Mouse (Mus musculus) forebrain, embryonic 11.5 days (tissue): Measurements from ENCODE around the gene Ddit4. TPM values are rescaled to one million over a fixed set of nuclear protein-coding genes. Genes with fewer than 3 reads are reported as not detected.

Experiments used
- ATAC-seq: fragments of 200-750 bp; cut with Nextera tagmentation; replicated peaks from 2 replicates; pipeline ENCODE4 v1.8.0; 2017; ENCODE audit warnings: moderate TSS enrichment; ENCODE audit not compliant: low FRiP score
- DNase-seq: peaks from one replicate; pipeline ENCODE4 v3.0.0-alpha.2; 2017; ENCODE audit warnings: low spot score
- H3K27ac ChIP-seq: fragments of 300-500 bp; sonication (generic); 2 replicates; pipeline ENCODE4 v1.5.1; 2014; ENCODE audit warnings: low read depth, low read length
- H3K27me3 ChIP-seq: fragments of 300-500 bp; sonication (generic); 2 replicates; pipeline ENCODE4 v1.6.1; 2014; ENCODE audit warnings: mild to moderate bottlenecking, low read length, mixed read lengths; ENCODE audit not compliant: control insufficient read depth, insufficient read depth
- H3K36me3 ChIP-seq: fragments of 300-500 bp; sonication (generic); 2 replicates; pipeline ENCODE4 v1.6.1; 2014; ENCODE audit warnings: mild to moderate bottlenecking, low read length, moderate library complexity, mixed read lengths; ENCODE audit not compliant: control insufficient read depth, insufficient read depth
- H3K4me1 ChIP-seq: fragments of 300-500 bp; sonication (generic); replicated peaks from 2 replicates; pipeline ENCODE4 v1.6.1; 2014; ENCODE audit warnings: low read length, mixed read lengths; ENCODE audit not compliant: control insufficient read depth, insufficient read depth
- H3K4me2 ChIP-seq: fragments of 300-500 bp; sonication (generic); 2 replicates; pipeline ENCODE4 v1.6.1; 2014; ENCODE audit warnings: low read depth, mild to moderate bottlenecking, low read length, moderate library complexity, mixed read lengths; ENCODE audit not compliant: severe bottlenecking
- H3K4me3 ChIP-seq: fragments of 300-500 bp; sonication (generic); 2 replicates; pipeline ENCODE4 v1.5.1; 2014; ENCODE audit warnings: low read depth, low read length
- H3K9ac ChIP-seq: fragments of 300-500 bp; sonication (generic); 2 replicates; pipeline ENCODE4 v1.6.1; 2014; ENCODE audit warnings: low read length
- H3K9me3 ChIP-seq: fragments of 300-500 bp; sonication (generic); 2 replicates; pipeline ENCODE4 v1.6.1; 2016; ENCODE audit warnings: low read length, mixed read lengths; ENCODE audit not compliant: control insufficient read depth
- WGBS: fragments of 180-500 bp; shearing (Covaris S2); extraction: QIAGEN DNeasy Blood & Tissue Kit; methylation state at CpG from one replicate; pipeline ENCODE4 v1.1.7; 2014; 5-methylcytosine and 5-hydroxymethylcytosine counted together
- polyA plus RNA-seq: library from polyadenylated mRNA; unstranded; fragments of >200 nt; fragmentation: Nextera tagmentation; extraction: Ambion mirVana; gene quantifications from 2 replicates; pipeline ENCODE4 v1.2.1, GENCODE M21; 2014

The Ddit4 gene
- polyA plus RNA-seq, 1 experiment from 2014 or later = 7.4 TPM

DNA sequence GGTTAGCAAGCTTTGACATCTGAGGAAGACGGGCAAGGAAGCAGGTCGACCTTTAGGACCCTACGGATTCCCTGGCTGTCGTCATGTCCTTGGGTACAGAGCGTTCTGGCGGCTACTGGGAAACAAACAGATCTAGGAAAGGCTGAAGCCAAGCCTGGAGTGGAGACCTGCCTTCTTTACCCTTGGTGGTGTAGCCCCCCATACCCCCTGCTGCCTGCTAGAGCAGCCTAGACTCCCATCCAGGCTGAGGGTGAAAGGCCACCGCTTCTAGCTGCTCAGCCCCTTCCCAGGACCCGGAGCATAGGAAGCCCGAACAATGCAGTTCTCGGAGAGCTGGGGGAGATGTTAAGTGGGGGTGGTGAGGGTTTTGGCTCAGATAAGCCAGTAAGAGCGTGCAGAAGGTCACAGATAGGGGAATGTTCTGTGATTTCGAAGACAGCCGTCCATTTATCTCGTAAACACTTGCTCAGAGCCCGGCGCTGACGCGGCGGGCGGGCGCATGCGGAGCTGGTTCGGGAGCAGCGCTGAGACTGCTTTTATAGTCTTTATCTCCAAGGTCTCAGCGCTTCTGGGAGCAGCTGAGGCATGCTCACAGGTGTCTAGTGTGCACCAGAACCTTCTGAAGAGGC is 18.3 kb upstream of the Ddit4 start:
- H3K9me3 ChIP-seq = no peaks in the 10 kb centered on the region
- DNase-seq = peak; percentile 81
- 0 out of 2 replicates have a peak, but pooled peaks have one; percentile 11 for ATAC-seq
- peaks cover 18% of the 10 kb centered on the region for H3K4me1 ChIP-seq
- H3K27ac ChIP-seq = peak overlapping the region; percentile 79
- no peaks in the 10 kb centered on the region for H3K27me3 ChIP-seq
- under 1% methylated on average over 25 of the region's 25 CpGs for WGBS
- H3K4me2 ChIP-seq = peak overlapping the region; percentile 85
- no peaks in the 10 kb centered on the region for H3K36me3 ChIP-seq
- H3K9ac ChIP-seq = peak overlapping the region; percentile 91
- peak overlapping the region; percentile 46 for H3K4me3 ChIP-seq

DNA sequence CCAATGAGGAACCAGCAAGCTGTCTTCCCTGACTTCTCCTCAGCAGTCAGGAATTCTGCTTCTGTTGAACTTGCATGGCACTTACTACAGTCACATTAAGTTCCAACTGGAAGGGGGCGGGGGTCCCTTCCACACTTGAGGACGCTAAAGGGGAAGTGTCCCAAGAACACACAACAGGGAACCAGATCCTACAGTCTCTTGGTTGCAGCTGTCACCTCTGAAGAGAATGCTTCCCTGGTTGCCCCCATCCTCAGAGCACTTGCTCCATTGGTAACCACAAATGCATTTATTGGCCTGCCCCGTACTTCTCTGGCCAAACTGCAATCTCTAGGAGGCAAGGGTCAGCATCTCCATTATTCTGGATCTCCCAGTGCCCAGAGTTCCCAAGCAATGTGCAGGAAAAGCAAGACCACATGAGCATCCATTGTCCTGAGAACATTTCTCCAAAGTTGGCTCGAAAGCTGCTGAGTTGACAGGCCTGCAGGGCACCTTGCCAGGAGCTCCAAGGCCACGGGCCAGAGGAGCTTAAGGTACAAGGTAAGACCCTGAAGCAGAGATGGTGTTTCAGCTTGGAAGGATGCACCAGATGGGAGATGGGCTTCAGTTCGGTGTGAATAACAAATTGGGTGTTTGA is 15.8 kb upstream of the Ddit4 start:
- ATAC-seq (no peak), DNase-seq (no peak)
- Histone ChIP-seq H3K36me3 (no peaks in the 10 kb centered on the region), H3K27ac (no peak overlapping the region), H3K27me3 (no peaks in the 10 kb centered on the region), H3K9ac (no peak overlapping the region), H3K9me3 (no peaks in the 10 kb centered on the region), H3K4me2 (no peak overlapping the region), H3K4me1 (peaks cover 19% of the 10 kb centered on the region), H3K4me3 (no peak overlapping the region)
- WGBS = 88% methylated on average over 6 of the region's 6 CpGs

DNA sequence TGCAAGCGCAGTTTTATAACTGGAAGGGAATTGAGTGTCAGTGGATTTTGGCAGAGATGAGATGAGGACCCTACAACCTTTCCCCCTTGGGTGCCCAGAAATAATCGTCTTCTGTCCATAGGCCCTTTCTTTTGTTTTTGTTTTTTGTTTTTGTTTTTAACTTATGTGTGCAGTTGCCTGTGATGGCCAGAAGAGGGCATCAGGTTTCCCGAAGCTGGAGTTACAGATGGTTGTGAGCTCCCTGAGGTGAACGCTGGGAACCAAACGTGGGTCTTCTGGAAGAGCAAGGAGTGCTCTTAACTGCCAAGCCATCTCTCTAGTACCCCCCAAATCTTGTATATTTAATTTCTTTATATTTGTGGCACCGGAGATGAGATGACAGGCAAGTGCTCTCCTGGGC is 15.1 kb upstream of the Ddit4 start:
- WGBS = 88% methylated on average over 6 of the region's 6 CpGs
- H3K27me3 ChIP-seq = no peaks in the 10 kb centered on the region
- DNase-seq (no peak), ATAC-seq (no peak)
- H3K4me1 ChIP-seq = peaks cover 19% of the 10 kb centered on the region
- no peak overlapping the region for H3K4me3 ChIP-seq
- H3K27ac ChIP-seq = 0 out of 2 replicates have a peak overlapping the region, but pooled peaks have one; percentile 1
- no peaks in the 10 kb centered on the region for H3K36me3 ChIP-seq
- H3K4me2 ChIP-seq = no peak overlapping the region
- no peak overlapping the region for H3K9ac ChIP-seq
- H3K9me3 ChIP-seq = no peaks in the 10 kb centered on the region

DNA sequence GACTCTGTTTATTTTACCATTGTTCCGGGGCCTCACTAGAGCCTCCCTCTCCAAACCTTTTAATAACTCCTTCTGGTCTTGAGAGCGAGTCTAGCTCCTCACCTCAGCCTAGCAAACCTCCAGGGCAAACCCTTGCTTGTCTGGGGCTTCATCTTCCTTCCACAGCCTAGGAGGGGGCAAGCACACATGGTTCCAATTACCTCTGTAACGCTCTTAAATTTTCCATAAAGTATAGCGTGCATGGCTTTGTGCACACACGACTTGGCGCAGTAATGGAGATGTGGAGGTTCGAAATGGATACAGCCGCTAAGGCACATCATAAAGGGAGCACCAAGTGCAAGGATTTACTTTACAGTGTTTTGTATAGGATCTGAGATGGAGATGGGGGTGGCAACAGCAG is 14.2 kb upstream of the Ddit4 start:
- no peaks in the 10 kb centered on the region for H3K27me3 ChIP-seq
- peak overlapping the region; percentile 81 for H3K27ac ChIP-seq
- no peaks in the 10 kb centered on the region for H3K36me3 ChIP-seq
- H3K9ac ChIP-seq = peak overlapping the region; percentile 39; the same call in 1 of the 2 replicates
- WGBS = 67% methylated on average over 8 of the region's 8 CpGs
- no peak for ATAC-seq
- H3K4me2 ChIP-seq = no peak overlapping the region; the same call in 1 of the 2 replicates
- DNase-seq = no peak
- no peak overlapping the region for H3K4me3 ChIP-seq
- H3K4me1 ChIP-seq = peaks cover 19% of the 10 kb centered on the region
- no peaks in the 10 kb centered on the region for H3K9me3 ChIP-seq

DNA sequence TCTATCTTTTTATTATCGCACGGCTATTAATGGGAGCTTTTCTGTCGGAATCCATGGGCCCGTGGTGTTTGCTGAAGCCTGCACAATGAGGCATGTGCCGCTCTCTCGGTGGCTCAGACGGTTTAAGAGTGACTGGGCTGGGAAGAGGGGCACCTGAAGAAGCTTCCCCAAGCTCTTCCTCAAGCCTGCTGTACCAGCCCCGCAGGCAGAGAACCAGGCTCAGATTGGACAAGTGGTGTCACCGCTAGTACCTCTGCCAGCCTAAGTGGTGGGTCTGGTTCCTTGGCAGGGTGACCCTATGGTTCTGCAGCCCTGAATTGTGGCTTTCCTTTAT is 13.7 kb upstream of the Ddit4 start:
- Histone ChIP-seq H3K4me1 (peaks cover 17% of the 10 kb centered on the region), H3K9ac (peak overlapping the region; percentile 39), H3K9me3 (no peaks in the 10 kb centered on the region), H3K4me3 (no peak overlapping the region), H3K27ac (peak overlapping the region; percentile 81), H3K36me3 (no peaks in the 10 kb centered on the region), H3K27me3 (no peaks in the 10 kb centered on the region), H3K4me2 (peak overlapping the region; percentile 35; the same call in 1 of the 2 replicates)
- ATAC-seq (peak; percentile 33; the same call in 1 of the 2 replicates), DNase-seq (peak; percentile 50)
- WGBS = 29% methylated on average over 9 of the region's 9 CpGs

DNA sequence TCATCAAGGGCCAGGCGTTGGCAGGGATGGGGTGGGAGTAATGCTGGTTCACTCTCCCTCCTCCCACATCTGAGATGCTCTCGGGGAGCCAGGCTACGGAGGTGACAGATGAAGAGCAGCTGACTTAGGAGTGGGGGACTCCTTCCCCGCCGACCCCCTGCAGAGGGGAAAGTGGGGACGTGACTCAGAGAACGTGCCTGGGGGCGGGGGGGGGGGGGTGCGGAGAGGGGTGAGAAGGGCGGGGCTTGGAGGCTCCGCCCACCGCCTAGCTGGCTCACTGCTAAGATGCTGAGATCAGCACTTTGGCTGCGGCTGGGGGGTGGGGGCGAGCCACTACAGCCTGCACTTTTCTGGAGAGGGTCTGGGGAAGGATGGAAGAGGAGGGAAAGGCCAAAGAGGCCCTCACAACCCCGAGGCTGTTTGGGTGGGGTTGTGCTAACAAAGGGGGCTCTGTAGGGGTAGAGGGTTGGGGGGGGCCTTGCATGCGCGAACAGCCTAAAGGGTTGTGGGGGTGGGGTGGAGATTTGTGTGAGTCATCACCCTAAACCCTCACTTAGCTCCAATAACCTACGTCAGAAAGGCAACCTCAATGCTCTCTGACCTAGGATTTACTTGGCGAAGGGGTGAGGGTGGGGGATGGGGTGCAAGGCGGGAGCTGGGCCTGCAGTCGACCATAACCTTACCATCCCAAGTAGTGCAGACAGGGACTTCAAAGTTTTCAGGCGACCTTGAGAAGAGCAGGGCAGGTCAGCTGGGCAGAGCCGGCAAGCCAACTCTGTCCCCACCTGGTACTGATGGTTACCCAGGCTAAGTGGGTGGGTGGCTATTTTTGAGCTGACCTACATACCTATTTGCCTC is 13.1 kb upstream of the Ddit4 start:
- DNase-seq = peak; percentile 89
- Histone ChIP-seq H3K4me2 (peak overlapping the region; percentile 35; the same call in 1 of the 2 replicates), H3K9ac (peak overlapping the region; percentile 39), H3K4me1 (peaks cover 15% of the 10 kb centered on the region), H3K27ac (peak overlapping the region; percentile 81), H3K36me3 (no peaks in the 10 kb centered on the region), H3K4me3 (0 out of 2 replicates have a peak overlapping the region, but pooled peaks have one; percentile 6), H3K27me3 (no peaks in the 10 kb centered on the region), H3K9me3 (no peaks in the 10 kb centered on the region)
- WGBS = 5% methylated on average over 16 of the region's 23 CpGs
- ATAC-seq = peak; percentile 88

DNA sequence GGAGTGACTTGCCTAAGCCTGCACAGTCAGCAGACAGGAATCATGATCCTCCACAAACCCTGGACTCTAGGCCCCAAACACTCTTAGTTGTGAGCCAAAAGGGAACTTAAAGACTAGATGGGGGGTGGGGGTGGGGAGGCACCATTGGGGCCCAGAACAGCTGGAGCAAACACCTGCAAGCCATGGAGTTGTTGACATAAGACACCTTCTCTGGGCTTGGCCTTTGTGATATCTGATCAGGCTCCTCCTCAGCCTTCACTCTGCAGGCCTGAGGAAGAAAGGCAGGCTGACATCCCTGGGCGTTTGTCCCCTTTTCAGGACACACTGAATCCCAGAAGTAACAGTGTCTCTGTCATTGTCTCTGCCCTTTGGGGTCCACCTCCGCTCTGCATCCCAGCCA is 12.0 kb upstream of the Ddit4 start:
- no peaks in the 10 kb centered on the region for H3K9me3 ChIP-seq
- H3K27me3 ChIP-seq = no peaks in the 10 kb centered on the region
- H3K36me3 ChIP-seq = no peaks in the 10 kb centered on the region
- no peak overlapping the region for H3K9ac ChIP-seq
- no peak overlapping the region for H3K4me3 ChIP-seq
- H3K27ac ChIP-seq = 0 out of 2 replicates have a peak overlapping the region, but pooled peaks have one; percentile 31
- no peak for DNase-seq
- peaks cover 18% of the 10 kb centered on the region for H3K4me1 ChIP-seq
- no peak for ATAC-seq
- H3K4me2 ChIP-seq = no peak overlapping the region
- 54% methylated on average over 2 of the region's 2 CpGs for WGBS

DNA sequence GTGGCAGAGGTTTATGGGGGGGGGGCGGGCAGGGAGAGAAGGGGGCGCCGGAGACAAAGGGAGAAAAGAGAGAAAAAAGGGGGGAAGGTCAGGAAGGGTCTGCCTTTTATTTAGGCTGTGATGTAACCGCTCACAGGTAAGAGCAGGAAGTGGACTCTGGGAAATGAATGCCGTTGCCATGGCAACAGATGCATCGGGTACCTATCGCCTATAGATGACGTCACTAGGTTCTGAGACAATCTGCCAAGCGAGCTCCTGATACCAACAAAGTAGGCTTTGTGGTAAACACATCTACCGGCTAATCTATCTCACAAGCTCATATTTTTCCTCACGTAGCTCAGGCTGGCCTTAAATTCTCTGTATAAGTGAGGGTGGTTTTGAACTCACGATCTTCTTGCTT is 7.9 kb upstream of the Ddit4 start:
- no peak overlapping the region for H3K4me3 ChIP-seq
- DNase-seq = no peak
- H3K36me3 ChIP-seq = no peaks in the 10 kb centered on the region
- no peak overlapping the region for H3K4me2 ChIP-seq
- H3K9ac ChIP-seq = no peak overlapping the region
- H3K27ac ChIP-seq = no peak overlapping the region
- H3K27me3 ChIP-seq = no peaks in the 10 kb centered on the region
- no peaks in the 10 kb centered on the region for H3K9me3 ChIP-seq
- no peak for ATAC-seq
- 82% methylated on average over 12 of the region's 12 CpGs for WGBS
- peaks cover 27% of the 10 kb centered on the region for H3K4me1 ChIP-seq
